Mouse (Mus musculus): ENCODE results near the gene Nsfl1c.

GRCm38 (mm10) chr2:151549615-151550121 is 55.7 kb downstream of the Nsfl1c start:
- TF ChIP-seq GATA1 (IDR thresholded peaks at IDR 0.05; ENCODE audit: borderline replicate concordance, low read length) (no peak), FLI1 (IDR thresholded peaks at IDR 0.05; ENCODE audit: low read length) (no peak)
